Mouse (Mus musculus) lung, postnatal 14 days (tissue): ENCODE data around the gene Gm3625.
"Not testable (repeated sequence)": the region's sequence is repeated elsewhere in the genome, so short reads cannot be mapped to it uniquely, and the experiment has no call there.

Experiments
- DNase-seq: peaks from one replicate; pipeline ENCODE4 v3.0.0; 2021

Gm3625 gene

DNA sequence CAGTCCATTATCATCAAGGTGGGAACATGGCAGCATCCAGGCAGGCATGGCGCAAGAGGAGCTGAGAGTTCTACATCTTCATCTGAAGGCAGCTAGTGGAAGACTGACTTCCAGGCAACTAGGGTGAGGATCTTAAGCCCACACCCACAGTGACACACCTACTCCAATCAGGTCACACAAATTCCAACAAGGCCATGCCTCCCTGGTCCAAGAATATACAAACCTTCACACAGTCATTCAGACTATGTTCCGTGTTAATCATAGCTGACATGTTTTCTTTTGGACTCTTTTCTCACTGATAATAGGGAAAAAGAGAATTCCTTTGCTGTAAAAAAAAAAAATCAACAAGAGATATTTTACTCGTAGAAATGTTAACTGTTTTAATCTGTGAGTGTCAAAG lies 39.0 kb downstream of the Gm3625 start:
- not testable (repeated sequence) for DNase-seq

DNA sequence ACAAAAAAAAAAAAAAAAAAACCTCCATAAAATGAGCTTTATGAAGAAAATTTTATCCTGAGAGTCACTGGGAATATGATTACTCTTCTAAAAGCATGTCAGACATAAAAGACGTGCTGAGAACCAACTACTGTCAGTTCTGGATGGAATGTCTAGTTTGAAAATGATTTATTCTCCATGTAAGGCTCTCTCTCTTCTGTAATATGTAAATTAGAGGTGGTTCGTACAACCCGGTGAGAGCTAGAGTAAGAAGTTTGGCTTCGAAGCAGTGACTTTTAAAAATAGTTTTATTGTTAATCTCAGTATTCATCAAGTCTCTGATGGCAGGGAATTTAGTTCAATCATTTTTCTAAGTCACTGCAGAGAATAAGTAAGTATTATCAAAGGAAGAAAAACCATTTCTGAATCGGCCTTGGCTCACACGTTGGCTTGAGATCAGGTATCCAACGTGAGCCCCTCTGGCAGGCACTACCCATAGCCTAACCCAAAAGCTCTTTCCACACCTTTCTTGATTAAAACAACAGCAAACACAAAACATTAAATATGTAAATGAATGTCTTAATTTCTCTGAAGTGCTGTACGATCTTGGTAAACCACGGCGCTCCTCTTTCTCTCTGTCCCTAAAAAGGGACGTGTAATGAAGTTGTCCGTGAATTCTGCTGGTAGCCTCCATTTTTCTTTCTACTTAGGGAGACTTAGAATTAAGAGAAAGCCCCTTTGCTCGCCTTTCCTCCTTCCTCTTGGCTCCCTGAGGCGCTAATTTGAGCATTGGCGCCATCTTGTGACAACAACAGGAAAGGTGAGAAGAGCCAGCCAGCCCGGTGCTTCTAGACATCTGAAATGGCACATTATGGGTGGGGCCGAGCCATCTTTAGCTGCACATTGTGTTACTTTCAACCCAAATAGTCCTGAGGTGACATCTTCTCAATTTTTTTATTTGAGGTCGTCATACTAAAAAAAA lies 44.4 kb downstream of the Gm3625 start:
- DNase-seq = peak; percentile 80

DNA sequence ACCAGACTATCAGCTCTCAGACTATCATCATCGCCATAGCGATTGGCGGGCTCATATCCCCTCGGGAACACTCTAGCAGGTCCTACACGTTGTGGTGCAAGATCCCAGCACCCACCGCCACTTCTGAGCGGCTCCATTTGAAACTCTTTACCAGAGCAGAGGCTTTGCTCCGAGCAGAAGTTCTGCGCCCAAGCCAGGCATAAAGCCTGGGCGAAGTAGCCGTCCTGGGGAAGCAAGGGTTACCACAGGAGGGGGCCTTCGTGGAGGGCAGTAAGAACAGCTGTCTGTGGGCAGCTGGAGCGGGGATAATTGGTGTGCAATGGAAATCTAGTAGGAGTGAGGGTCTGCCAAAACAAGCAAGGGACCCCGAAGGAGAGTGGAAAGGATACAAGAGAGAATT lies 45.2 kb downstream of the Gm3625 start:
- no peak for DNase-seq

GRCm38 (mm10) chr12:4546491-4546890 lies 46.2 kb downstream of the Gm3625 start:
- peak; percentile 59 for DNase-seq

DNA sequence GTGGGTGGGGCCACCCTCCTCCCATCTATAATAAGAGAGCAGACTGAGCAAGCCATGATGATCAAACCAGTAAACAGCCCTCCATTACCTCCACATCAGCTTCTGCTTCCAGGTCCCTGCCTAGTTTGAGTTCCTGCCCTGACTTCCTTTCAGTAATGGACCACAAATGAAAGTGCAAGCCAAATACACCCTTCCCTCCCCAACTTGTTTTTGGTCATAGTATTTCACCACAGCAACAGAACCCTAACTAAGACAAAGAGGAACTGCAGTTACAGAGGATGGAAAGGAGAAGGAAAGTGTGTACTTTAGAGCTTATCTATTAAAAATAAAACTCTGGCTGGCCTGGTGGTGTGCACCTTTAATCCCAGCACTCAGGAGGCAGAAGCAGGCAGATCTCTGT lies 47.3 kb downstream of the Gm3625 start:
- DNase-seq = no peak

DNA sequence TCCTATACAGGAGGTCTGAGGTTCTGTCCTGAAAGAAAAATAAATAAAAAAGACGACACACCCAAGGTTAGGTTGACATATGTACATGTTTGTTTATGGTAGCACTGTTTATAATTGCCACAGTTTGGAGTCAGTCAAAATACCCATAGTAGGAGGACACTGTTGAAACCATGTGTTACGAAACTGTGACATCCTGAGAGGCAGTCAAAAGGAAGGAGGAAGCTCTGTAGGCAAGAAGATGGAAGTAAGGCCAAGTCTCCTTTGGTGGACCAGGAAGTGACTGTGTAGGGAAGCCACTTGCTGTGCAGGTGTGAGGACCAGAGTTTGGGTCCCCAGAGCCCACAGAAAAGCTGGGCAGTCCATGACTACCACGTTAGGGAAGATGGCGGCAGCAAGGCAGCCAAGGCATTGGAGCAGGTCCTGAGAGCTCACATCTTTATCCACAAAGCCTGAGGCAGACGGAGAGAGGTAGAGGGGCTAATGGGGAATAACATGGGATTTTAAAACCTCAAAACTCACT lies 48.3 kb downstream of the Gm3625 start:
- no peak for DNase-seq
